Mouse (Mus musculus) natural killer cell, adult 2 months (primary cell): ENCODE results near the gene Susd6.

ENCODE experiments used
- DNase-seq, 2 experiments: peaks; one replicate each; pipeline ENCODE4 v3.0.0; 2022; ENCODE audit warnings: low spot score in 2 of 2

Gene Susd6

DNA sequence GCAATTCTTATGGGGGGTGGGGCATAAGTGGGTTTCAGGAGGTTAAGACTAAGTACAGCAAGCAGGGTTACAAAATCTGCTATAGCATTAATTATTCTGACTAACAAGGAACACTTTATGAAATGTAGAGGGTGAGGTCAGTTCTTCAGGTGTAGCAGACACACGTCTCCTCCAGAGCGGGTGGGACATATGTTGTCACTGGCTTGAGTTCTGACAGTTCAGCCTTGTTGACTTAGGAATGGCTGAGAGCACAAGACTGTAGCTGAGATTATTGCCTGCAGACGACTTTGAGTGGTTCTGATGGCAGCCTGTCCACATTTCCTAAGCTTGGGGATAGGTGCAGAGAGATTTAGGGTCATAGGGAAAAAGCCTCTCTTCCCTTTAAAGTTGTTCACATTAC lies 47.3 kb downstream of the Susd6 start:
- no peak for DNase-seq

DNA sequence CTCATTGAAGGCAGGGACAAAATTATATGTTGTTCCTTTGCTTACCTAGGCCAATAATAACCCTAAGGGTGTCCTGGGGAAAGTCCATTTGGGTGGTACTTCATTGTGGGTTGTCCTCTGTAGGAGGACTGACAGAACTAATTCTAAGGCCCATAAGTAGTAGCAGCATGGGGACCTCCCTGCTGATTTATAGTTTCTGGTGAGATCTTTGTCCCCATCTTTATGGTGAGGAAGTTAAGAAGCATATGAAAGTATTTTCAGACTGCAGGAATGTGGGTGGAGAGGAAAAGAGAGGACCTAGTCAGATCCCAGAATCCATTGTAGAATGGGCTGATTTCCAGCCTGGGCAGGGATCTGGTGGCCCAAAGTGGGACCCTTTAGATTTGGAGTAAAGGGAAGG lies 48.0 kb downstream of the Susd6 start:
- no peak for DNase-seq

DNA sequence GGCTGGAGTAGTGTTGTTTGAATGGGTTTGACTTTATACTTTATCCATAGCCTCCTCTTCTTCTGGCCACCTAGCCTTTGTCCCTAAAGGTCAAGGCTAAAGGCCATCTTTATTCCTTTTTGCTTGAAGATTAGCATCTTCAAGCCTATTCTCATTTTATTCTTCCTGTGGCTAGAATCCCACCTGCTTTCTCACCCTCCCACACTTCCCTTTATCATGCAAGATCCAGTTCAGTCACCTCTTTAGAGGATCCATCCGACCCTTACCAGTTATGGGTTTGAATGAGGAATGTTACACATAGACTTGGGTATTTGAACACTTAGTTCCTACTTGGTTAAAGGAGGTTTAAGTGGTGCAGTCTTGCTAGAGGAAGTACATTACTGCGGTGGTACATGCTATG lies 48.5 kb downstream of the Susd6 start:
- no peak for DNase-seq

DNA sequence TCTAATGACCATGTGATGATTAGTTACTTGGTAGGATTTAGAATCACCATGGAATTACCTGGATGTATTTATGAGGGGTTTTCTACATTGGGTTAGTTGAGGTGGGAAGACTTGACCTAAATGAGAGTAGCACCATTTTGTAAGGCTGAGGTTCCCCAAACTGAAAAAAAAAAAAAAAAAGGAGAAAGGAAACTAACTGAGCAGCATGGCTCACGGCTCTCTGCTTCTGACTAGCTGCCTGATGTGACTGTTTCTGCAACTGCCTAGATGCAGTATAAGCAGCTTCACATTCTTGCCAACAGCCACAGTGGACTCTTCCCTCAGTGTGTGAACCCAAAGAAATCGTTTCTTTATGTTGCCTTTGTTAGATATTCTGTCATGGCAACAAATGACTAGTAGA lies 49.3 kb downstream of the Susd6 start:
- DNase-seq = no peak

DNA sequence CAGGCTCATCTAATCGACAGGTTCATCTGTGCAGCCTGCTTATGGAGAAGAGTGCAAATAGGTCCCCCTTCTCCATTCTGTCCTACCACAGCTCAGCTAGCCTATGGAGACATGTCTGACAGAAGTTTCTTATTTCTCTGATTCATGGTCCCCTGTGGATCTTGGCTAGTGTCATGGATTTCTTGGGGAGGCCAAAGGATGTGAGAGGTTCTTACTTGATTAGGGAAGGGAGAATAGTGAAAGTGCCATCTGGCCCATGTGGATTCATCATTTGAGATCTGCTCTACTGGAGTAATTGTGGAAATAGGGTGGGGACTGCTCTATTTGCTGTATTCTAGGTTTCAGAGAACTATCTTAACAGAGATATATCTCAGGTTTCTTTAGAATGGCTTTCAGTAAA lies 51.3 kb downstream of the Susd6 start:
- no peak for DNase-seq

DNA sequence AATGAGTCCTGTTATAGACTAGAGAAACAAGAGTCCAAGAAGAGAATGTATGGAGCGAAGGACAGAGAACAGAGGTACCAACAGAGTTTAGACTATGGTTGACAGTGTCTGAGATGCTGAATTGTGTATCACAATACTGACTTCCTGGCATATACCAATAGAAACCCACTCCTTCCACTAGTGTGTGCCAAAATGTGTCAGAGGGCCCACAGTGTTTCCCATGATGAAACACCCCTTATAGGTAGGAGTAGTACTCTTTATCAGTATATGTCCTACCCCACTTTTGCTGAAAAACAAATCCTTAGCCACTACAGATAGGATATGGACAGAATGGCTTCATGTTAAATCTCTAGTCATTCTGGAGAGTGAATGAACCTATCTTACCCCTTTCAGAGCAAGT lies 52.3 kb downstream of the Susd6 start:
- DNase-seq = no peak

DNA sequence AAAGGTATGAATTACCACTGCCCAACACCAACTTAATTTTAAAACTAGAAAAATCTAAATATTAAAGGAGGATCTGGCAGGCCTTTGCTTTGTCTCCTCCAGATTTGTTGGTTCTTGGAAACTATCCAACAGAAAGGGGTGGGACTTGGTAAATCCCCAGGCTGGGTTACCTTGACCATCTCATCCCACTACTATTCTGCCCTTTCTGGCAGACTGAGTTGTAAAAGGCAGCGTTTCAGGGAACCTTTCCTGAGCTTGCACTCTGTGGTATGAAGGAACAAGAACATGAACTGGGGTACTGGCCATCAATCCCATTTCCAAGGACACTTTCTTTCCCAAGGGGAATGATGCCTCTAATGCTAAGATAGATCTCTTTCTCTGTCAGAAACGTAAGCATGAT lies 52.9 kb downstream of the Susd6 start:
- DNase-seq = no peak

DNA sequence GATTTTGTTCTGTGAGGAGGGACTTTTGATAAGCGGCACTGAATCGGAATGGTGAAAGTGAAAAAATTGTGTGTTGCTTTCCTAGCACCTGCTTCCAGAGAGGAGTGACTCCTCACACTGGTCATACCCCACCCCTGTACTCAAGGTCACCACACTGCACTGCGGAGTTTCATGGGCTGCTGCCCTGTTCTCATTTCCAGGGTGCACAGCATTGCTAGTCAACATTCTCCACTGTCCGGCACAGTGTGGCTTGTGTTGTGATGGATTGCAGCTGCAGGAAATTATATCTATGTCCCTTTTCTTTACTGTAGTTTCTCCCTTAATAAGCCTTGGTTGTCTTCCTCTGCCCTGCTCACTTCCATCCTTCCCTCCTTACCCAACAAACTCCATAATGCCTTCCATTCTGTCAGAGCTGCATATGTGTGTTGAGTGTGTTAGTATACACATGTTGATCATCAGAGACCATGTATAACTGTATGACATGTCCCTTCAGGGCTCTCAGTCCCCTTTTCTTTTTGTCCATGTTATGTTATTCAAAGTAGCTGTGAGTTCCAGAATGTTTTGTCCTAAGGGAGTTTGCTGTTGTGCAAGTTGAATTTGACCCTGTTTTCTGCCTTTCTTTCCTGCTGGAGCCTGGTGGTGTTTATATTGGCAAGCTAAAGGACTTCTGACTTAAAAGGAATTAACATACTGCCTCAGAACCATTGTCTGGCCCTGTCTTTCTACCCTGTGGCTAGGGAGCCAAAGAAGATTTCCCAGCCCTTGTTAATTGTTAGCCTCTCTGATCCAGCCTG lies 53.5 kb downstream of the Susd6 start:
- no peak for DNase-seq

DNA sequence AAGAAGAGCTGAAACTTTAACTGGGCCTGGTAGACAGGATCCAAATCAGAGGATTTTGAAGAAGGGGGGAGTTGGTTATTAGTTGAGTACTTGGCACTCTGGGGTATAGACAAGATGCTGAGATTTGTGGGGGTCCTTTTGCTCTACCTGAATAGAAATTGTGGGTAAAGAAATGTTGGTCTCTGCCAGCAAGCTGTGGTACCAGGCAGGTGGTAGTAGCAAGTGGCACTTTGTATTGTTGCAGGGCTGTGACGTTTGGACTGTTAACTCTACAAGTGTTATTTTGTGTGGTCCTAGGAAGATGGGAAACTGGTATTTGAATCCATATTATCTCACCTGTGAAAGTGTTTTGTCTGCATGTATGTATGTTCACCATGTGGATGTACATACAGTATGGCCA lies 55.6 kb downstream of the Susd6 start:
- DNase-seq = no peak

DNA sequence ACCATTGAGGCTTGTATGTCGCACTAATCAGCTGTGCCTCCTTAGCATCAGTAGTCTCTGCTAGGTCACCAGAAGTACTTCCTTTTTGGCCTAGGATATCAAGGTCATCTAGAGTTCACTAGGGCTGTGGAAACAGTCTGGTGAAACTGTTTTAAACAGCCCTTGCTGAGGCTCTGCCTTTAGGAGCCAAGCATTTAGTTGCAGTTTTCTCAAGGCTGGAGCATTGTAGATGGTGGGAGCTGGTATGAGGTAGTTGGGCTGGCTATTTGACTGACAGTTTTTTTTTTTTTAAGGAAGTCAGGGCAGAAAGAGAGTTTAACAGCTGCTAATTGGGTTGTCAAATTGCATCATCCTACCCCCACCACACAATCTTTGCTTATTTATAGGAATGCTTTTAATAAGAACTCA lies 56.6 kb downstream of the Susd6 start:
- DNase-seq = no peak

DNA sequence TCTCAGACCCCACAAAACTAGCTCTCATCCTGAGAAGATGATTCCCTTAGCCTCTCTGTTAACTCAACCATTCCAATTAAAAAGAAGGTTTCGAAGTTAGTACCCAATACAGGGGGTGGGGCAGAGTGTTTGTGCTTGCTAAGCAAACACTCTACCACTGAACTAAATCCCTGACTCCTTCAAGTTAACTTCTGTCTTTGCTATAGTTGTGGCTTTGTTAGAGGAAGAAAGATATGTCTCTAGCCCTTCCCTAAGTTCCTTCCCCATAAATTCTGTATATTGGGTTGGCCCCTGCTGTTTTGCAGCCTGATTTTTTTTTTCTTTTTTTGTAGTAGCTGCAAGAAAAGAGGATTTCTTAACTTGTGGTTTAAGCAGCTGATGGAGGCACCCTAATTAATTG lies 61.7 kb downstream of the Susd6 start:
- no peak for DNase-seq

DNA sequence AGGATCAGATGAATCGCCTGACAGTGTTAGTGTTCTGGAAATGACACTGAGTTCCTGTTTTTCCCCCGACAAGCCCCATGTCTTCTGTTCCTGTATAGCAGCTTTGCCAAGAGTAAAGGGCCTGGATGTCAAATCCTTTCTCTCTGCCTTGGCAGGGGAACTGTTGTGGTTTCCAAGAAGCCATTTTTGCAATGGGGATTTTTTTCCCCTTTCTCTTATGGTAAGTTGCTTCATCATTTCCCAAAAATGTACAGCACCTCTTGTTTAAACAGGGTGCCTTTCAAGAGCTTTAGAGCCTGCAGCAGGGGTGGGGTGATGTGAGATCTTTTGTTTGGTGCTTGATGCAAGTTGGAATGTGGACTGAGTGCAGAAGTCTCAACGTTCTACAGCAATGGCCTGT lies 63.4 kb downstream of the Susd6 start:
- no peak for DNase-seq

DNA sequence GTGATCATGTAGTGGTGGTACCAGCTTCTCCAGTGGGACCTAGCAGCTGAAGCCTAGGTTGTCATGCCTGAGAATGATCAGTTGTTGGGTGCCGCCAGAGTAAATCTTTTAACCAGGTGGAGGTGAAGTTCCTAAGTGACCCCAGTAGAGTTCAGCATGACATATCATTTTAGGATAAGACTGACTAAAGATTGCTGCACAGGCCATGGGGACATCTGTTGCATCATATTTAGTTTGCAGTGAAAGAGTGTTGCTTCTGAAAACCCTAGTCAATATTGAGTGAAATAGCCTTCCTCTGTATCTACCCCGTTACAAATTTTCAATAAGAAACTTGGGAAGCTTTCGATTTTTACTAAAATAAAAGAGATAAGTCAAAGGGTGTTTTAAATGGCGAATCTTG lies 64.4 kb downstream of the Susd6 start:
- DNase-seq = no peak

DNA sequence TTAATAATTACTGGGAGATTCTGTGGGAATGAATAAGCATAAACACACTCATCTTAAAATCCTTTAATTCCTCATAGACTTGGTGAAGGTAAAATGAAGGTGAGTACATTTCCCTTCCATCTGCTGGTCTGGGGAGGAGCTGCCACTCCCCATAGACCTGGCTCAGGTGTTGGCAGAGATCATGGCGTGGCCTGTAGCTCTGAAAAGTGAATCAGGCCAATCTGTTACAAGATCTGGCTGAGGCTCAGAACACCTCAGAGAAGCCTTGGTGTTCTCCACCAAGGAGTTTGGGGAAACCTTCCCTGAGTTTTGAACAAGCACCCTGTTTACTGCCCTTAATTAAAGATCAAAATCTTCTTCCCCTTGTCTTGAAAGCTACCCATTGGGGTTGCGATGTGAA lies 64.8 kb downstream of the Susd6 start:
- DNase-seq = no peak

DNA sequence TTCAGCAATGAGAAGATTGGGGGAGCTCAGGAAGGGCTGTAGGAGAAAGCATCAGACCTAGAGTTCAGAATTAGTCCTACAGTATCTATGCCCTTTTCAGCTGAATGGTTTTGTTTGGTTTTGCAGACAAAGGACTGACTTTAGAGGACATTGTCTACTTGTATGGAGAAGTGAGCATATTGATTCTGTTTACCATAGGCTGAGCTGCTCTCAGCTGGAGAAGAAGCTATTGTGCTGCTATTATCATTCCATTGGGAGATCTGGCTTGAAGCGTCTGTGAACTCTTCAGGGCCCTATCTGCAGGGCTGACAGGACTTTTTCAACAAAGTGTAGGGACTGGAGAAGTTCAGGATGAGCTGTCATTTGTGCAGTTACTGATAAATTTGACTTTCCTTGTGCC lies 65.3 kb downstream of the Susd6 start:
- no peak for DNase-seq

DNA sequence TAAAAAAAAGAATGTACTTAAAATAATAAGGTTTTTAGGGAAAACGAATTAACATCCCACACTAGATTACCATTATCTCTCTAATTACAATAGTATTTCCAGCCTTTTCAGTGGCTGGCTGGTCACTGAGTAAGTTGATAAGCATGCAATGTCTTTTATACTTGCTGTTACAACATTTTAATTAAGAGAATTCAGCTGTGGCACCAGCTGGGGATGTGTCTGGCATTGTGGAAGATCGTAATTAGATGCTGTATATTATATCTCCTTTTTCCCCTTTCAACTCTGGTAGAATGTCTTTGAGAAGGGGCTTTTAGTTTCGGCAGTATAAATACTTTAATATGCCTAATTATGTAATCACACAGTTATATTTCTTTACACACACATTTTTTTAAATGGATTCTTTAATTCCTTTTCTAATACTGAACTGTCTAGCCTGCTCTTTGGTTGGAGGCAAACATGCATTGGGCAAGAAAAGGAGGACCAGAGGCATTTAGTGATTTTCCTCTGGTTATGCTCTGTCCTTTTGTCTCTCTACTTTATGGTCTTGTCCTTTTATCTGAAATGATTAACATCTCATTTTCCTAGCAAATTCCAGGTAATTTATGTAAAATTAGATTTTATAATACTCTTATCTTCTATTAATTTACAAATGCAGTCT lies 67.5 kb downstream of the Susd6 start:
- DNase-seq = no peak

DNA sequence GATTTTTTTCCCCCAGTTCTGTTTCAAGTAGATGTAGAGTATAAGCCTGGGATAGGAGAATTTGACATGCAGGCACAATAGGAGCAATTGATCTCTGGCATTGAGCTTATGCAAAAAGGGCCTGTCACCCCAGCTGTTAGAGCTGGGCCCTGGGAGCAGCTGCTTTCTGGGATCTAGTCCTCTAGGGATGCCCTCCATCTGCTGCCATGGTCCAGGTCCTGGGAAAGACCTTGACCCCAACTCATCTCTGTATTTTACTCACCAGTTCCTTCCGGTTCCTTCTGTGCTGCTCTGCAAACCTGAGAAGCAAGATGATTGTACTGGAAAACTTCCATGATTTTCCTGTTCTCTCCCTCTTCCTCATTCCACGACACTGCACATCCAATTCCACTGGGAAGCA lies 68.0 kb downstream of the Susd6 start:
- no peak for DNase-seq

DNA sequence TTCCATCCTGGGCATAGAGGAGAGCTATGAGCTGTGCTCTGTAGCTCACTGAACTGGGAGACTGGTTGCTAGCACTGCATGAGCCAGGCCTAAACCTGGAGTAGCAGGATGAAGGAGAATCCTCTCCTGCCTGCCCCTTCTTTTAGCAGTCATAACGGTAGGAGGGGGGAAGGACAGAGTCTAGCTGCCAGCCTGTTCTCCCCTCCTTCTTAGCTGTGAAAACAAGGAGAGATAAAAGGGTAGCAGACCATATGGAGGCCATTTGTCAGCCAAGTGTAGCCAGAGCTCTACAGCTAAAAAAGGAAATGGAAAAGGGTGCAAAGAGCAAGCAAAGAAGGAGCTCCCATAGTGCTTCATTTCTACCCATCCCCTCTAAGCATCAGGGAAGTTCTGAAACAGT lies 71.6 kb downstream of the Susd6 start:
- DNase-seq = no peak

DNA sequence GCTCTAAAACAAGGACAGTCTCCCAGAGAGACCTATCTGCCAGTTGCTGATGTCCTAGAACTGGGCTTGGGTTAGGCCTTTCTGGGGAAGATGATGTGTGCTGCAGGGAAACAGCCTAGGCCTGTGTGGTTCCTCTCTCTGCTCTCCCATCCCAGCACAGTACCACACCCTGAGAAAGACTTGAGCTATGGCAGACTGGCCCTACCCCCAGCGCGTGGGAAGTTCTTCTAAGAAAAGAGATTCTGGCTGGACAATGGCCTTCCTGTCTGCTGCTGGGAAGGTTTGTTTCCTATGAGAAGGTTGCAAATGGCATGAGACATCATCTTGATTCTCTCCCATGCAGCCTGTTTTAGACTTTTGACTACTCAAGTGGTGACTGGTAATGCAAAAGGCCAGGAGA lies 73.1 kb downstream of the Susd6 start:
- no peak for DNase-seq

DNA sequence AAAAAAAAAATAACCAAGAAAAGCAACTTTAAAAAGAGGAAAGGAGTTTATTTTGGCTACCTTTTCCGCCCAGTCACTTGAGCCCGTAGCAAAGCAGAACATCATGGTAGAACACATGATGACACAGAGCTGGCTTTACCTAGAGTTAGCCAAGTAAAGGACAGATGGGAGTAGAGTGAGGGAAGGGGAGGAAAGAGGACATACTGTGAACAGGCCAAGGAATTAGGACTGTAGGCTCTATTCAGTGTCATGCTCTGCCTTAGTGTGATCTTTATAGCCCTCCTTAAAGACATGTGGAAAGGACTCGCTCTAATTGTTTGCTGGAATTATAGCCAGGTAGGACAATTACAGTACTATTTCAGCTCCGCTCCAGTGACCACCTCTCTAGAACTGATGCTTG lies 74.9 kb downstream of the Susd6 start:
- no peak for DNase-seq

DNA sequence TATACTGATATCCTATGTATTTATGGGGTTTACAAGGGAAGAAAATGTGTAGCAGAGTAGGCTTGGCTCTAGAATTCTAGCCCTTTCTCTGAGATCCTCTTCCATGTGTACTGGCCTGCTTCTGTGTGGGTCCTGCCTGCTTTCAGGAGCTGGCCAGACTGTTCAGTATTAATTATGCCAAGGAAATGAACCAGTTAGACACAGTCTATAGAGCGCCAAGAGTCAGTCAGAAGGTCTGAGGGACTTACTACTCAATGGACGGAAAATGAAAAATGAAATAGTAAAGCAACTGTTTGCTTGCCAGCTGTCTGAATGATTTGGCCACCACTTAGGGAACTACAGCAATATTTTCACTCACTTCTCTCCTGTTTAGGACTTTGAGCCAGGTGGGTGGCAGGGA lies 75.7 kb downstream of the Susd6 start:
- DNase-seq = no peak

DNA sequence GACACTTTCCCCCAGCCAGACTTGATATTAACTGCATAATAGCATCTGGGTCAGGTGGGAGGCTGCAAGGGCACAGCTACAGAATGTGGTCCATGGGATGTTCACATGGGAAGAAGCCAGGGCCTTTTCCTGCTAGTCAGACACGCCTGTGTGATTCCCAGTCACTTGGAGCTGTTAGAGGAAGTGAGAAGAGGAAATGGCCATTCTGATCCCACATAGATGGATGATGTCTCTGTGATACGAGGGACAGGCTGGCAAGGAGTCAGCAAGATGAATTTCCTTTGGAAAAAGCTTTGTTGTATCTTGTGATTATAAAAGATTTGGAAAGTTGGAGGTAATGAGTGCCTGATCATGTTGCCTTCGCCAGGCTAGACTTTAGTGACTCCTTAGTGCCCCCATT lies 76.8 kb downstream of the Susd6 start:
- DNase-seq = no peak

DNA sequence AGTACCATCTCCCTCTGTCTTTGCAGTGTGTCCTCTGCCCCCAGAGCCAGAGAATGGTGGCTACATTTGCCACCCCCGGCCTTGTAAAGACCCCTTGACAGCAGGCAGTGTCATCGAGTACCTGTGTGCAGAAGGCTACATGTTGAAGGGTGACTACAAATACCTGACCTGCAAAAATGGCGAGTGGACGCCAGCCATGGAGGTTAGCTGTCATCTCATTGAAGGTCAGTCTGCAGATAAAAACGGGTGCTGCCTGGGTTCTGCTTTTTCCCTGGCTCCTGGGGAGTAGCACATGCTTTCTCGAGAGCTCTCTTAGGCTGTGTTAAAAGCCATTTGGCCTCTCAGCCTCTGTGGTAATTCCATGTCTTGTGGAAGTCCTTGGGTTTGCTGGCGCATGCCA lies 78.1 kb downstream of the Susd6 start:
- no peak for DNase-seq
